Mouse (Mus musculus) ES-E14 (cell line): Measurements from ENCODE around the gene Srrd. TPM values are rescaled to one million over a fixed set of nuclear protein-coding genes. Genes with fewer than 3 reads are reported as not detected.

Experiments used
- DNase-seq: peaks from one replicate; pipeline ENCODE4 v3.0.0-alpha.2; 2013; ENCODE audit warnings: low read depth, low spot score
- H3K27ac ChIP-seq: 2 replicates; pipeline ENCODE4 v1.5.1; 2012; ENCODE audit warnings: low read depth, mild to moderate bottlenecking, low read length, moderate library complexity, mixed read lengths; ENCODE audit not compliant: poor library complexity, insufficient read depth, severe bottlenecking
- H3K36me3 ChIP-seq: 2 replicates; pipeline ENCODE4 v1.6.1; 2012; ENCODE audit warnings: mild to moderate bottlenecking, low read length, moderate library complexity, mixed read lengths; ENCODE audit not compliant: control insufficient read depth, poor library complexity, insufficient read depth, severe bottlenecking
- H3K4me1 ChIP-seq, 2 experiments: fragments of 150-350 bp in 1 of 2; sonication (generic) in 1 of 2; 2 replicates each; pipeline ENCODE4 v1.6.1; 2012; ENCODE audit warnings: low read length in 2 of 2, mild to moderate bottlenecking in 1 of 2, mixed read lengths in 1 of 2; ENCODE audit not compliant: control insufficient read depth in 2 of 2, insufficient read depth in 2 of 2, poor library complexity in 1 of 2
- H3K4me3 ChIP-seq, 2 experiments: fragments of 150-350 bp in 1 of 2; sonication (generic) in 1 of 2; 2 replicates each; pipeline ENCODE4 v1.5.1; 2012; ENCODE audit warnings: low read length in 2 of 2, low read depth in 1 of 2, mild to moderate bottlenecking in 1 of 2, mixed read lengths in 1 of 2; ENCODE audit not compliant: insufficient read depth in 1 of 2, poor library complexity in 1 of 2, severe bottlenecking in 1 of 2
- H3K9ac ChIP-seq: 2 replicates; pipeline ENCODE4 v1.6.1; 2012; ENCODE audit warnings: low read depth, mild to moderate bottlenecking, low read length, mixed read lengths; ENCODE audit not compliant: poor library complexity, insufficient read depth, severe bottlenecking
- H3K9me3 ChIP-seq: fragments of 150-350 bp; sonication (generic); 2 replicates; pipeline ENCODE4 v1.6.1; 2012; ENCODE audit warnings: low read depth, mild to moderate bottlenecking, low read length; ENCODE audit not compliant: control insufficient read depth, insufficient read depth
- CHD2 ChIP-seq: IDR thresholded peaks from 2 replicates; pipeline ENCODE4 v1.6.1; 2014; ENCODE audit warnings: mild to moderate bottlenecking, low read depth, low read length, inconsistent platforms
- HCFC1 ChIP-seq: IDR thresholded peaks from 2 replicates; pipeline ENCODE4 v1.6.1; 2012; ENCODE audit warnings: low read length, inconsistent platforms, borderline replicate concordance; ENCODE audit not compliant: insufficient read depth
- MAFK ChIP-seq: IDR thresholded peaks from 2 replicates; pipeline ENCODE4 v1.6.1; 2014; ENCODE audit warnings: mild to moderate bottlenecking, low read depth, low read length, inconsistent platforms; ENCODE audit not compliant: insufficient read depth
- ZC3H11A ChIP-seq: IDR thresholded peaks from 2 replicates; pipeline ENCODE4 v1.6.1; 2012; ENCODE audit warnings: low read depth, mild to moderate bottlenecking, inconsistent platforms, low read length, borderline replicate concordance
- ZNF384 ChIP-seq: IDR thresholded peaks from 2 replicates; pipeline ENCODE4 v1.6.1; 2012; ENCODE audit warnings: low read depth, low read length, inconsistent platforms
- in situ Hi-C, 2 experiments: fragments of 600-800 bp; cut with MboI; formaldehyde crosslinking; loops; one replicate each; pipeline ENCODE4 v1.15.1; 2025; ENCODE audit warnings: low sequenced_read_pairs in 2 of 2, inconsistent platforms in 1 of 2; ENCODE audit not compliant: unreplicated experiment in 2 of 2
- total RNA-seq: library from RNA; depleted of rRNA; stranded (reverse); fragments of 300-350 nt; gene quantifications from 2 replicates; pipeline ENCODE4 v1.2.3, GENCODE M21; 2012

Gene Srrd
- total RNA-seq, 1 experiment = 25.8 TPM

- H3K4me3 ChIP-seq = no peak overlapping the region
- in situ Hi-C loops = no loop called here
- H3K27ac ChIP-seq = no peak overlapping the region
- H3K36me3 ChIP-seq = peaks cover 28% of the 10 kb centered on the region; the same call in 1 of the 2 replicates
- no peaks in the 10 kb centered on the region for H3K9me3 ChIP-seq
- DNase-seq = no peak
- H3K4me1 ChIP-seq = peaks cover 0 to 3% of the 10 kb centered on the region in 2 experiments; a peak in 1 of 4 replicates
- H3K9ac ChIP-seq = no peak overlapping the region
- TF ChIP-seq HCFC1 (no peak), CHD2 (no peak), ZC3H11A (no peak), ZNF384 (no peak), MAFK (no peak)
Measured at GRCm38 (mm10) chr5:112370236-112370813, 27.5 kb upstream of the Srrd start.

- no peak for TF ChIP-seq ZNF384
- no peak for TF ChIP-seq HCFC1
- no peak for TF ChIP-seq ZC3H11A
- no peak for TF ChIP-seq CHD2
- TF ChIP-seq MAFK = no peak
- Histone ChIP-seq H3K4me1 (peaks cover 0 to 3% of the 10 kb centered on the region in 2 experiments; a peak in 1 of 4 replicates), H3K9me3 (no peaks in the 10 kb centered on the region), H3K27ac (no peak overlapping the region), H3K36me3 (peaks cover 34% of the 10 kb centered on the region; the same call in 1 of the 2 replicates), H3K9ac (no peak overlapping the region), H3K4me3 (no peak overlapping the region)
- in situ Hi-C loops = no loop called here
- DNase-seq = no peak
Measured at GRCm38 (mm10) chr5:112369326-112369725, 26.5 kb upstream of the Srrd start.

GRCm38 (mm10) chr5:112368666-112369065 lies 25.8 kb upstream of the Srrd start:
- Histone ChIP-seq H3K4me1 (peaks cover 0 to 3% of the 10 kb centered on the region in 2 experiments; a peak in 1 of 4 replicates), H3K9me3 (no peaks in the 10 kb centered on the region), H3K4me3 (no peak overlapping the region), H3K27ac (no peak overlapping the region), H3K9ac (no peak overlapping the region), H3K36me3 (peaks cover 34% of the 10 kb centered on the region; the same call in 1 of the 2 replicates)
- TF ChIP-seq ZC3H11A (no peak), HCFC1 (no peak), ZNF384 (no peak), CHD2 (no peak), MAFK (no peak)
- in situ Hi-C loops = no loop called here
- DNase-seq = no peak

GRCm38 (mm10) chr5:112367929-112368328 lies 25.1 kb upstream of the Srrd start:
- Histone ChIP-seq H3K4me3 (no peak overlapping the region), H3K36me3 (peaks cover 39% of the 10 kb centered on the region; the same call in 1 of the 2 replicates)

More at GRCm38 (mm10) chr5:112367929-112368328, 25.1 kb upstream of the Srrd start:
- no peak overlapping the region for H3K9ac ChIP-seq
- no peaks in the 10 kb centered on the region for H3K9me3 ChIP-seq
- TF ChIP-seq HCFC1 (no peak), MAFK (no peak), ZNF384 (no peak), ZC3H11A (no peak), CHD2 (no peak)
- peaks cover 0 to 3% of the 10 kb centered on the region in 2 experiments; a peak in 1 of 4 replicates for H3K4me1 ChIP-seq
- in situ Hi-C loops = no loop called here
- no peak overlapping the region for H3K27ac ChIP-seq
- DNase-seq = no peak
